Mouse (Mus musculus) heart, adult 2 months (tissue): ENCODE results near the gene Cntn1.

Experiments used
- CTCF ChIP-seq: fragments of 200-600 bp; IDR thresholded peaks from 2 replicates; pipeline ENCODE4 v1.8.1; 2022; ENCODE audit warnings: antibody characterized with exemption, mild to moderate bottlenecking, moderate library complexity
- EP300 ChIP-seq: fragments of 200-500 bp; IDR thresholded peaks from 2 replicates; pipeline ENCODE4 v1.6.1; 2011; ENCODE audit warnings: low read depth, low read length, control low read depth; ENCODE audit not compliant: insufficient read depth
- POLR2A ChIP-seq: fragments of 200-500 bp; IDR thresholded peaks from 2 replicates; pipeline ENCODE4 v1.6.1; 2011; ENCODE audit warnings: mild to moderate bottlenecking, low read depth, low read length, control low read depth; ENCODE audit not compliant: insufficient read depth

DNA sequence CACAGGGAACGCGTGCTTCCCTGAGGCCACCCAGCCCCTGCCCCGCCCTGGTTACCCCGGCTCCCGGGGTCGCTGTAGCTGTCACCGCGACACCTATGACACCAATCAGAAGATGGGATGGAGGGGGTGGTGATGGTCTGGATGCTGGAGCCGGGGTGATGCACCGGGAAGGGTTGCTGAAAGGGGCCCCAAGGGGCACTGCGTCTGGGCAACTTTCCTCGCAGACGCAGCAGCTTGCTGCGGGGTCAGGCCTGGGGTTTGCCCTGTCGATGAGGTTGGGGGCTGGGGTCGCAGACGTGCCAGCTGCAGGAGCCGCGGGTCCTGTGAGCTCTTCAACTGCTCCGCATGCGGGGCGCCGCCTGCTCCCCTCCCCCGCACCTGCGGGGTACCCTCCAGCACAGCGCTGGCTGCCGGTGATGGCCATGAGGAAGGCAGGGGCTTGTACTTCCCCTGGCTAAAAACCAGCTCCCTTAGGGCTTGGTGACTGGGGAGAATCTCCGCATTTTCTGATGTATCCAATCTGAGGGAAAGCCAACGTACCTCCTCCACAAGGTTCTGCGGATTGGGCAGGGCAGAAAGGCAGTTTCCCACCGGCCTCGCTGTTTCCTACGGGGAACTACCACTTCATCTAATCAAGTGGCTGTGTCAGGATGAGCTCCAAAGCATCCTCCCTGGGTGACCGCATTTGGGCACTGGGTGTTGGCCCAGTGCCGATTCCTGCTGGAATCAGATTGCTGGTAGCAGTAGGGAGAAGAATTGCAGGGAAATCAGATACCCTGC lies 578 bp downstream of the Cntn1 start:
- TF ChIP-seq POLR2A (no peak), EP300 (no peak), CTCF (no peak)
